Mouse (Mus musculus): ENCODE results near the gene Cep170. TPM values are rescaled to one million over a fixed set of nuclear protein-coding genes. Genes with fewer than 3 reads are reported as not detected.

The Cep170 gene
- 35.9 TPM for polyA plus RNA-seq (2017; shearing (Covaris generic))

GRCm38 (mm10) chr1:176814036-176814420 lies at the start of gene Cep170:
Cep170 (minus strand) TSS chr1:176814067.

GRCm38 (mm10) chr1:176814591-176815062 lies 760 bp upstream of the Cep170 start, which contains the start of gene Sdccag8:
Sdccag8 (plus strand) TSS chr1:176814660.

Other genes starting within 250 kb of the Cep170 start
- 28.7 TPM for gene Sdccag8, start 593 bp upstream of the Cep170 start, polyA plus RNA-seq (2017; shearing (Covaris generic))

All from activated CD4-positive, CD25-positive, alpha-beta regulatory T cell, adult 9 weeks (primary cell).